Mouse (Mus musculus): ENCODE data around the gene Hoxd1. TPM values are rescaled to one million over a fixed set of nuclear protein-coding genes. Genes with fewer than 3 reads are reported as not detected.

The Hoxd1 gene
- total RNA-seq, 2 experiments from 2014 or later = not detected

Small RNA genes lying within 50 kb of the gene (microRNA-seq; reads per million reads assigned to microRNA genes)
- gene Mir10b = 11,317 to 19,394 reads per million in 2 experiments

Other genes starting within 250 kb of the Hoxd1 start
- 10 to 100 TPM; 42.1 to 59.8 TPM for gene Lnpk, start 183.5 kb upstream of the Hoxd1 start, total RNA-seq (2021)
- gene Evx2, start 103.4 kb upstream of the Hoxd1 start, total RNA-seq (2021) = not detected
- not detected for gene Hoxd13, start 94.7 kb upstream of the Hoxd1 start, total RNA-seq (2021)
- gene Hoxd12, start 88.0 kb upstream of the Hoxd1 start, total RNA-seq (2021) = not detected
- gene Hoxd11, start 83.4 kb upstream of the Hoxd1 start, total RNA-seq (2021) = under 1 TPM in 1 of 2 experiments, not detected in 1; 0.29 TPM
- 1 to 10 TPM; 4.4 to 4.5 TPM for gene Hoxd10, start 71.1 kb upstream of the Hoxd1 start, total RNA-seq (2021)
- 10 to 100 TPM; 14.8 to 18.8 TPM for gene Hoxd9, start 65.3 kb upstream of the Hoxd1 start, total RNA-seq (2021)
- gene Hoxd8, start 58.4 kb upstream of the Hoxd1 start, total RNA-seq (2021) = 10 to 100 TPM; 30.0 to 38.2 TPM
- gene Hoxd3, start 51.1 kb upstream of the Hoxd1 start, total RNA-seq (2021) = not detected
- 1 to 10 TPM; 1.4 to 2.7 TPM for gene Hoxd4, start 51.1 kb upstream of the Hoxd1 start, total RNA-seq (2021)
- gene Gm28230, start 36.3 kb upstream of the Hoxd1 start, total RNA-seq (2021) = under 1 TPM; 0.33 to 0.35 TPM
- gene Mtx2, start 62.8 kb downstream of the Hoxd1 start, total RNA-seq (2021) = 10 to 100 TPM; 37.2 to 38.9 TPM